8 mouse cellular contexts compared by ENCODE assay signal in the genomic region with DNA sequence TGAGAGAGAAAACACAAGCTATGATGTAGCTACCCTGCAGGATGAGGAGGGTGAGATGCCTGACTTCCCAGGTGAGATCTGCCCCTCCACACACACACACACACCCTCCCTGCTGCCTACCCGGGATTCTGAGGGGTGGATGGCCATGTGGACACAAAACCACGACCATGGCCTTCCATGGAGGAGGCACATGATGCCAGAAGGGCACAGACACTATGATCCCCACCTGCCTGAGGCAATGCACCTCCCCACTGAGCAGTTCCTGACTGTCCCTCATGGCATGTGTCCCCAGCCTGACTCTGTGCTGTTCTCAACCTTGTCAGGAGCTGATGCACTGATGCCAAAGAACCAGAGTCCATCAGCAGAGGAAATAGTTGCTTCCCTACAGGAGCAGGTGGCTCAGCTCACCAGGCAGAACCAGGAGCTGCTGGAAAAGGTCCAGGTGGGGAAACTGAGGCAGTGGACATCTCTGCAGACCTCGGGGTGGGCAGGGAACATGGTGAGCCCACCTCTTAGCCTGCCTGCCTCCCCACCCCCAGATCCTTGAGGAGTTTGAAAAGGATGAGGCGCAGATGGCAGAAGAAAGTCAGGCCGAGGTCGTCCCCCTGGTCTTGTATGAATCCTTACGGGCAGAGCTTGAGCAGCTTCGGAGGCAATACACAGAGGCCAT. TPM values are rescaled to one million over a fixed set of nuclear protein-coding genes. Genes with fewer than 3 reads are reported as not detected.
A peak's percentile ranks its signal among the peaks of the same experiment; 100 is the strongest.
DNase-seq lines count a peak whose midpoint lies in the region; ATAC-seq lines count a peak whose summit lies in the region.

No protein-coding gene starts in this region.

- peak; percentile 62 for DNase-seq in cerebellum, adult 11 months
- DNase-seq in adrenal gland, postnatal 36 days: no peak

- WGBS in hindbrain, embryonic 13.5 days: 77% methylated on average over 8 of the region's 8 CpGs
- 80% methylated on average over 8 of the region's 8 CpGs for WGBS in midbrain, embryonic 15.5 days

- no peaks in the 10 kb centered on the region for H3K9me3 ChIP-seq in megakaryocyte, embryonic 14.5 days
- H3K9me3 ChIP-seq in hindbrain, embryonic 13.5 days: no peaks in the 10 kb centered on the region
- no peaks in the 10 kb centered on the region for H3K9me3 ChIP-seq in midbrain, embryonic 15.5 days

- no peaks in the 10 kb centered on the region for H3K27me3 ChIP-seq in megakaryocyte, embryonic 14.5 days (replicated peaks)
- peaks cover 16% of the 10 kb centered on the region; the same call in 1 of the 2 replicates for H3K27me3 ChIP-seq in hindbrain, embryonic 13.5 days
- 0 out of 2 replicates have a peak, but pooled peaks cover 6% of the 10 kb centered on the region for H3K27me3 ChIP-seq in midbrain, embryonic 15.5 days (replicated peaks)

- H3K9ac ChIP-seq in hindbrain, embryonic 13.5 days: peak overlapping the region; percentile 98
- peak overlapping the region; percentile 96 for H3K9ac ChIP-seq in midbrain, embryonic 15.5 days

- peak overlapping the region; percentile 96 for H3K4me2 ChIP-seq in hindbrain, embryonic 13.5 days
- peak overlapping the region; percentile 84 for H3K4me2 ChIP-seq in midbrain, embryonic 15.5 days

- H3K4me3 ChIP-seq in megakaryocyte, embryonic 14.5 days (replicated peaks): peak overlapping the region; percentile 100
- peak overlapping the region; percentile 72 for H3K4me3 ChIP-seq in hindbrain, embryonic 13.5 days
- H3K4me3 ChIP-seq in midbrain, embryonic 15.5 days: peak overlapping the region; percentile 72; the same call in 1 of the 2 replicates

- peak overlapping the region; percentile 98; the same call in 1 of the 2 replicates for H3K27ac ChIP-seq in hindbrain, embryonic 13.5 days
- peak overlapping the region; percentile 96; the same call in 1 of the 2 replicates for H3K27ac ChIP-seq in midbrain, embryonic 15.5 days

- peaks cover 58% of the 10 kb centered on the region for H3K4me1 ChIP-seq in megakaryocyte, embryonic 14.5 days
- peaks cover 37% of the 10 kb centered on the region for H3K4me1 ChIP-seq in hindbrain, embryonic 13.5 days (replicated peaks)
- peaks cover 24% of the 10 kb centered on the region for H3K4me1 ChIP-seq in midbrain, embryonic 15.5 days

- no peak for ATAC-seq in cerebellum, adult (ENCODE audit: insufficient number of reproducible peaks, low FRiP score, low TSS enrichment)
- no peak for ATAC-seq in megakaryocyte, adult 5-6 weeks (ENCODE audit: poor library complexity, severe bottlenecking)
- no peak for ATAC-seq in hindbrain, embryonic 13.5 days (ENCODE audit: low FRiP score)
- no peak for ATAC-seq in midbrain, embryonic 15.5 days (replicated peaks)
- ATAC-seq in megakaryocyte-erythroid progenitor cell, adult 5-6 weeks (replicated peaks; ENCODE audit: low FRiP score, low TSS enrichment, poor library complexity, severe bottlenecking): no peak

- peaks cover 46% of the 10 kb centered on the region for H3K36me3 ChIP-seq in megakaryocyte, embryonic 14.5 days (replicated peaks; ENCODE audit: low read length)
- 0 out of 2 replicates have a peak, but pooled peaks cover 6% of the 10 kb centered on the region for H3K36me3 ChIP-seq in hindbrain, embryonic 13.5 days
- no peaks in the 10 kb centered on the region for H3K36me3 ChIP-seq in midbrain, embryonic 15.5 days (replicated peaks)

RNA-seq across cellular contexts. Expression of a gene that starts 6.7 kb away (rescaled TPM):
- polyA plus RNA-seq in megakaryocyte, embryonic 14.5 days (2012; ENCODE audit: insufficient read depth, low replicate concordance): 0.19 TPM in 1 of 2 replicates, not detected in the other
- 3.0 and 5.4 TPM in 2 replicates for total RNA-seq in megakaryocyte, adult 5-6 weeks (2015)
- total RNA-seq in megakaryocyte, adult 5-6 weeks (2017): 3.4 and 4.9 TPM in 2 replicates
- 6.2 and 6.4 TPM in 2 replicates for polyA plus RNA-seq in hindbrain, embryonic 13.5 days (2015; fragmentation: Nextera tagmentation; extraction: Ambion mirVana)
- polyA plus RNA-seq in midbrain, embryonic 15.5 days (2015; fragmentation: Nextera tagmentation; extraction: Ambion mirVana): 6.6 and 6.9 TPM in 2 replicates
- total RNA-seq in megakaryocyte-erythroid progenitor cell, adult 5-6 weeks (2014; fragmentation: Nextera tagmentation): 4.5 and 4.6 TPM in 2 replicates
- 4.2 and 6.6 TPM in 2 replicates for total RNA-seq in megakaryocyte-erythroid progenitor cell, adult 5-6 weeks (2017)
- total RNA-seq in adrenal gland, postnatal 36 days (2021): 1 to 10 TPM; 2.7 to 3.5 TPM

RNA-seq across cellular contexts. Expression of a gene that starts 13.8 kb away (rescaled TPM):
- polyA plus RNA-seq in megakaryocyte, embryonic 14.5 days (2012; ENCODE audit: insufficient read depth, low replicate concordance): 13.7 and 17.3 TPM in 2 replicates
- 1.0 and 1.1 TPM in 2 replicates for total RNA-seq in megakaryocyte, adult 5-6 weeks (2015)
- 1.7 and 1.8 TPM in 2 replicates for total RNA-seq in megakaryocyte, adult 5-6 weeks (2017)
- polyA plus RNA-seq in hindbrain, embryonic 13.5 days (2015; fragmentation: Nextera tagmentation; extraction: Ambion mirVana): 11.7 and 13.5 TPM in 2 replicates
- 19.1 and 20.2 TPM in 2 replicates for polyA plus RNA-seq in midbrain, embryonic 15.5 days (2015; fragmentation: Nextera tagmentation; extraction: Ambion mirVana)
- total RNA-seq in megakaryocyte-erythroid progenitor cell, adult 5-6 weeks (2014; fragmentation: Nextera tagmentation): 7.7 and 10.4 TPM in 2 replicates
- total RNA-seq in megakaryocyte-erythroid progenitor cell, adult 5-6 weeks (2017): 2.1 and 3.0 TPM in 2 replicates
- total RNA-seq in adrenal gland, postnatal 36 days (2021): 10 to 100 TPM; 19.2 to 19.7 TPM

RNA-seq across cellular contexts. Expression of a gene that starts 14.5 kb away (rescaled TPM):
- 121 and 174 TPM in 2 replicates for polyA plus RNA-seq in megakaryocyte, embryonic 14.5 days (2012; ENCODE audit: insufficient read depth, low replicate concordance)
- 6.3 and 8.0 TPM in 2 replicates for total RNA-seq in megakaryocyte, adult 5-6 weeks (2015)
- total RNA-seq in megakaryocyte, adult 5-6 weeks (2017): 2.5 and 6.4 TPM in 2 replicates
- 57.7 and 63.8 TPM in 2 replicates for polyA plus RNA-seq in hindbrain, embryonic 13.5 days (2015; fragmentation: Nextera tagmentation; extraction: Ambion mirVana)
- polyA plus RNA-seq in midbrain, embryonic 15.5 days (2015; fragmentation: Nextera tagmentation; extraction: Ambion mirVana): 60.1 and 60.4 TPM in 2 replicates
- 13.7 and 18.3 TPM in 2 replicates for total RNA-seq in megakaryocyte-erythroid progenitor cell, adult 5-6 weeks (2014; fragmentation: Nextera tagmentation)
- total RNA-seq in megakaryocyte-erythroid progenitor cell, adult 5-6 weeks (2017): 2.1 and 5.5 TPM in 2 replicates
- 10 to 100 TPM; 17.6 to 20.8 TPM for total RNA-seq in adrenal gland, postnatal 36 days (2021)

RNA-seq across cellular contexts. Expression of a gene that starts 36.0 kb away (rescaled TPM):
- not detected in 2 replicates for polyA plus RNA-seq in megakaryocyte, embryonic 14.5 days (2012; ENCODE audit: insufficient read depth, low replicate concordance)
- total RNA-seq in megakaryocyte, adult 5-6 weeks (2015): 1.7 and 2.0 TPM in 2 replicates
- 2.3 and 2.4 TPM in 2 replicates for total RNA-seq in megakaryocyte, adult 5-6 weeks (2017)
- polyA plus RNA-seq in hindbrain, embryonic 13.5 days (2015; fragmentation: Nextera tagmentation; extraction: Ambion mirVana): 1.8 and 2.7 TPM in 2 replicates
- polyA plus RNA-seq in midbrain, embryonic 15.5 days (2015; fragmentation: Nextera tagmentation; extraction: Ambion mirVana): 1.8 and 2.0 TPM in 2 replicates
- total RNA-seq in megakaryocyte-erythroid progenitor cell, adult 5-6 weeks (2014; fragmentation: Nextera tagmentation): 3.4 and 4.5 TPM in 2 replicates
- 2.8 and 4.6 TPM in 2 replicates for total RNA-seq in megakaryocyte-erythroid progenitor cell, adult 5-6 weeks (2017)
- total RNA-seq in adrenal gland, postnatal 36 days (2021): 1 to 10 TPM in 1 of 2 experiments, under 1 TPM in 1; 0.70 to 1.1 TPM

RNA-seq across cellular contexts. Expression of a gene that starts 41.2 kb away (rescaled TPM):
- polyA plus RNA-seq in megakaryocyte, embryonic 14.5 days (2012; ENCODE audit: insufficient read depth, low replicate concordance): 69.5 and 166 TPM in 2 replicates
- 1.9 and 8.9 TPM in 2 replicates for total RNA-seq in megakaryocyte, adult 5-6 weeks (2015)
- 6.5 and 11.4 TPM in 2 replicates for total RNA-seq in megakaryocyte, adult 5-6 weeks (2017)
- polyA plus RNA-seq in hindbrain, embryonic 13.5 days (2015; fragmentation: Nextera tagmentation; extraction: Ambion mirVana): 3.0 and 4.2 TPM in 2 replicates
- polyA plus RNA-seq in midbrain, embryonic 15.5 days (2015; fragmentation: Nextera tagmentation; extraction: Ambion mirVana): 6.7 and 8.0 TPM in 2 replicates
- 7.9 and 14.3 TPM in 2 replicates for total RNA-seq in megakaryocyte-erythroid progenitor cell, adult 5-6 weeks (2014; fragmentation: Nextera tagmentation)
- total RNA-seq in megakaryocyte-erythroid progenitor cell, adult 5-6 weeks (2017): 3.5 and 14.3 TPM in 2 replicates
- total RNA-seq in adrenal gland, postnatal 36 days (2021): 10 to 100 TPM; 19.2 to 38.3 TPM
